Mouse (Mus musculus): Measurements from ENCODE around the gene Ppp1r14c. TPM values are rescaled to one million over a fixed set of nuclear protein-coding genes. Genes with fewer than 3 reads are reported as not detected.
"Not testable (repeated sequence)": the region's sequence is repeated elsewhere in the genome, so short reads cannot be mapped to it uniquely, and the experiment has no call there.

Gene Ppp1r14c
- polyA plus RNA-seq, 1 experiment, result 0.38 TPM

GRCm38 (mm10) chr10:3440722-3441471 lies 75.0 kb downstream of the Ppp1r14c start:
- no peak for DNase-seq
- Histone ChIP-seq H3K27me3 (replicated peaks; ENCODE audit: control insufficient read depth, insufficient read depth, low read length) (no peaks in the 10 kb centered on the region; the same call in 1 of the 2 replicates), H3K4me1 (ENCODE audit: control insufficient read depth, insufficient read depth, low read length) (no peaks in the 10 kb centered on the region), H3K4me3 (ENCODE audit: insufficient read depth, low read depth, low read length) (no peak overlapping the region), H3K36me3 (ENCODE audit: control insufficient read depth, insufficient read depth, low read length) (no peaks in the 10 kb centered on the region), H3K27ac (ENCODE audit: insufficient read depth, low read depth, low read length) (no peak overlapping the region)
- WGBS, result 55% methylated on average over 2 of the region's 2 CpGs
- TF ChIP-seq CTCF (conservative IDR thresholded peaks at IDR 0.05; ENCODE audit: insufficient read depth, insufficient read length, low read depth, low read length) (no peak), POLR2A (IDR thresholded peaks at IDR 0.05; ENCODE audit: low read depth, low read length) (no peak)

GRCm38 (mm10) chr10:3446748-3447147 lies 80.9 kb downstream of the Ppp1r14c start:
- H3K27me3 ChIP-seq (replicated peaks; ENCODE audit: control insufficient read depth, insufficient read depth, low read length); DNase-seq; H3K27ac ChIP-seq (ENCODE audit: insufficient read depth, low read depth, low read length); H3K4me1 ChIP-seq (ENCODE audit: control insufficient read depth, insufficient read depth, low read length); H3K4me3 ChIP-seq (ENCODE audit: insufficient read depth, low read depth, low read length); H3K36me3 ChIP-seq (ENCODE audit: control insufficient read depth, insufficient read depth, low read length): not testable (repeated sequence)
- 91% methylated on average over 10 of the region's 10 CpGs for WGBS

DNA sequence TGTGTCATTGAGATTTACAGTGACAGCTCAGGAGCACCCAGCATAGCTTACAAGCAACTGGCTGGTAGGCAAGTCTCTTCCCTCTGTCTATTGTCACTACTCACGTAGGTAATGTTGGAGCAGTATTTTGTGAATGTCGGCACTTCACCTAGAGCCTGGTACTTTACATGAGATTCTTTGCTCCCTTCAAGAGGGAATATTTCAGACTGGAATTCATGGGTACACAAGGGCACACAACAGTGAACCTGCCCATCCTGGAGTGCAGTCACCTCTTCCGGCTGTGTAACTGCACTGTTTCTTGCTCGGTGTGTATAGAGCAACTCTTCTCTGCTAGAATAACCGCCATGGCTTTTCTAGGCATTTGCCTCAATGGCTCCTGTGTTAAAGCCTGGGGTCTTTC lies 82.8 kb downstream of the Ppp1r14c start:
- Histone ChIP-seq H3K27me3 (replicated peaks; ENCODE audit: control insufficient read depth, insufficient read depth, low read length) (no peaks in the 10 kb centered on the region), H3K36me3 (ENCODE audit: control insufficient read depth, insufficient read depth, low read length) (no peaks in the 10 kb centered on the region), H3K27ac (ENCODE audit: insufficient read depth, low read depth, low read length) (no peak overlapping the region), H3K4me3 (ENCODE audit: insufficient read depth, low read depth, low read length) (no peak overlapping the region), H3K4me1 (ENCODE audit: control insufficient read depth, insufficient read depth, low read length) (no peaks in the 10 kb centered on the region)
- no peak for DNase-seq
- WGBS, result 91% methylated on average over 5 of the region's 5 CpGs
- TF ChIP-seq CTCF (conservative IDR thresholded peaks at IDR 0.05; ENCODE audit: insufficient read depth, insufficient read length, low read depth, low read length) (no peak), POLR2A (IDR thresholded peaks at IDR 0.05; ENCODE audit: low read depth, low read length) (no peak)

DNA sequence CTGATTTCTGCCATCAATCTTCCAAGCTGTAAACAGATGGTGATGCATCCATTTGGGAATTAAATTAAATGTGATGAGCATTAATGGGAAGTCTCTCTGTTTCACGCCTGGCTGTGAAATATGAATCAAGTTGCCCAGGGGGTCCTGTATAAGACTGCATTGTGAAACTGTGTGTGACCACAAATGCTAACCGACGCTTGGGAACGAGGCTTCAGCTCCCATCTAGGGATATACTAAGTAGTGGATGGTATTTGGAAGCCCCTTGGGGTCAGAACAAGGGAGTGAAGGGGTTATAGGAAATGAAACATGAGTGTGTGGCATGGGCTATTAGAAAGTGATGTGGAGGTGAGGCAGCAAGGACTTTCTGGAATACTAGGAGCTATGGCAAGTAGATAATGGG lies 86.1 kb downstream of the Ppp1r14c start:
- WGBS, result 69% methylated on average over 4 of the region's 4 CpGs
- DNase-seq, result no peak
- Histone ChIP-seq H3K4me3 (ENCODE audit: insufficient read depth, low read depth, low read length) (no peak overlapping the region), H3K4me1 (ENCODE audit: control insufficient read depth, insufficient read depth, low read length) (no peaks in the 10 kb centered on the region), H3K36me3 (ENCODE audit: control insufficient read depth, insufficient read depth, low read length) (no peaks in the 10 kb centered on the region), H3K27ac (ENCODE audit: insufficient read depth, low read depth, low read length) (no peak overlapping the region), H3K27me3 (replicated peaks; ENCODE audit: control insufficient read depth, insufficient read depth, low read length) (no peaks in the 10 kb centered on the region)
- TF ChIP-seq CTCF (conservative IDR thresholded peaks at IDR 0.05; ENCODE audit: insufficient read depth, insufficient read length, low read depth, low read length), result no peak
- no peak for TF ChIP-seq POLR2A (IDR thresholded peaks at IDR 0.05; ENCODE audit: low read depth, low read length)

GRCm38 (mm10) chr10:3452822-3453475 lies 87.1 kb downstream of the Ppp1r14c start:
- no peak overlapping the region for H3K27ac ChIP-seq (ENCODE audit: insufficient read depth, low read depth, low read length)
- H3K27me3 ChIP-seq (replicated peaks; ENCODE audit: control insufficient read depth, insufficient read depth, low read length), result no peaks in the 10 kb centered on the region
- no peaks in the 10 kb centered on the region for H3K36me3 ChIP-seq (ENCODE audit: control insufficient read depth, insufficient read depth, low read length)
- TF ChIP-seq POLR2A (IDR thresholded peaks at IDR 0.05; ENCODE audit: low read depth, low read length) (no peak), CTCF (conservative IDR thresholded peaks at IDR 0.05; ENCODE audit: insufficient read depth, insufficient read length, low read depth, low read length) (no peak)
- 82% methylated on average over 3 of the region's 3 CpGs for WGBS
- no peak for DNase-seq
- H3K4me1 ChIP-seq (ENCODE audit: control insufficient read depth, insufficient read depth, low read length), result no peaks in the 10 kb centered on the region
- H3K4me3 ChIP-seq (ENCODE audit: insufficient read depth, low read depth, low read length), result no peak overlapping the region

GRCm38 (mm10) chr10:3458686-3459085 lies 92.8 kb downstream of the Ppp1r14c start:
- Histone ChIP-seq H3K27me3 (replicated peaks; ENCODE audit: control insufficient read depth, insufficient read depth, low read length) (no peaks in the 10 kb centered on the region), H3K4me1 (ENCODE audit: control insufficient read depth, insufficient read depth, low read length) (no peaks in the 10 kb centered on the region), H3K4me3 (ENCODE audit: insufficient read depth, low read depth, low read length) (no peak overlapping the region), H3K27ac (ENCODE audit: insufficient read depth, low read depth, low read length) (no peak overlapping the region), H3K36me3 (ENCODE audit: control insufficient read depth, insufficient read depth, low read length) (no peaks in the 10 kb centered on the region)
- TF ChIP-seq POLR2A (IDR thresholded peaks at IDR 0.05; ENCODE audit: low read depth, low read length), result no peak
- TF ChIP-seq CTCF (conservative IDR thresholded peaks at IDR 0.05; ENCODE audit: insufficient read depth, insufficient read length, low read depth, low read length), result no peak
- DNase-seq, result no peak
- 87% methylated on average over 1 of the region's 1 CpGs for WGBS

DNA sequence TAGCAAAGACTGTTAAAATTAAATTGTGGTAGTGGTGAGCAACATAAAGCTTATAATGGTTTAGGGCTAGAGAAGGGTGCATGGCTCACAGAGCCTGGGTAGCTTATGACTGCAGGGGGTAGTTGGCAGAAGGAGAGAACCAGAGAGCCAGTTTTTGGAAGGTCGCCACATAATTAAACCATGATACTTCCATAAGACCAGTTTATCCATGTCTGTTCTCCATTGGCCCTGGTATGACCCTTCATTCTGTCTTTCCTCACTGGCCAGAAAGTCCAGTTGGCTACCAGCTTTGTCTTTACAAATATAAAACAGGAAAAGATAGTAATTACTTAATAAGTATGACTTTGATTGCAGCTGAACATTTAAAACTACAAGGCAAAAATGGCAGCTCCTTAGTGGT lies 95.0 kb downstream of the Ppp1r14c start:
- Histone ChIP-seq H3K36me3 (ENCODE audit: control insufficient read depth, insufficient read depth, low read length) (no peaks in the 10 kb centered on the region), H3K4me3 (ENCODE audit: insufficient read depth, low read depth, low read length) (no peak overlapping the region), H3K27ac (ENCODE audit: insufficient read depth, low read depth, low read length) (no peak overlapping the region), H3K27me3 (replicated peaks; ENCODE audit: control insufficient read depth, insufficient read depth, low read length) (no peaks in the 10 kb centered on the region), H3K4me1 (ENCODE audit: control insufficient read depth, insufficient read depth, low read length) (no peaks in the 10 kb centered on the region)
- no peak for TF ChIP-seq CTCF (conservative IDR thresholded peaks at IDR 0.05; ENCODE audit: insufficient read depth, insufficient read length, low read depth, low read length)
- TF ChIP-seq POLR2A (IDR thresholded peaks at IDR 0.05; ENCODE audit: low read depth, low read length), result no peak
- 91% methylated on average over 1 of the region's 1 CpGs for WGBS
- DNase-seq, result no peak

All from kidney, adult 2 months (tissue).